Comparison of ENCODE assay signal across 15 mouse cellular contexts in the genomic region with DNA sequence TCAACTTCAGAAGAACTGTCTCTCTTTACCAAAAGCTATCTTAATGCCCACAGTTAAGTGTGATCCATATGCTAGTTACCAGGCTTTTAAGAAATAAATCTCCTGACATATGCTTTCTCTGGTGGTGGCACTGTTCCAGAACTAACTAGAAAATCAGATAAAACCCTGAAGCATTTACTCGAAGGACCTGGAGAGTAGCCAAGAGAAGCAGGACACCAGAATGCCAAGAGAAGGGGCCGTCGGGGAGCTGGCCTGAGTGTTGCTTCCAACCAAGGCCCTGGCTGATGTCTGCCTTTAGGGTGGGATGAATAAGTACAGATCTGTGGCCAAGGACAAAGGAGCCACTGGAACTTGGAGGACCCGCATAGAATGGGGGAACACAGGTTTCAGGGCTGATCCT.
DNase-seq lines count a peak whose midpoint lies in the region; ATAC-seq and TF ChIP-seq lines count a peak whose summit lies in the region.
"Had no signal": no experiment of that assay in that cellular context is flagged by ENCODE, and none has a peak within 500 bp of the region (broad histone marks: within the 10 kb centered on the region; RNA-seq: fewer than 3 reads in every experiment).

No protein-coding gene starts in this region.

- TF ChIP-seq CTCF in forebrain, postnatal 0 days (IDR thresholded peaks at IDR 0.05; ENCODE audit: low read depth) = no peak

- WGBS in forebrain, postnatal 0 days = 35% methylated on average over 4 of the region's 4 CpGs
- 82% methylated on average over 4 of the region's 4 CpGs for WGBS in forebrain, embryonic 12.5 days
- 42% methylated on average over 4 of the region's 4 CpGs for WGBS in kidney, embryonic 16.5 days
- 64% methylated on average over 4 of the region's 4 CpGs for WGBS in midbrain, embryonic 14.5 days
- 73% methylated on average over 4 of the region's 4 CpGs for WGBS in midbrain, embryonic 15.5 days

- no peaks in the 10 kb centered on the region for H3K36me3 ChIP-seq in forebrain, postnatal 0 days (ENCODE audit: insufficient read depth)
- no peaks in the 10 kb centered on the region for H3K36me3 ChIP-seq in forebrain, embryonic 12.5 days (replicated peaks)
- no peaks in the 10 kb centered on the region for H3K36me3 ChIP-seq in kidney, embryonic 16.5 days (ENCODE audit: insufficient read depth, low read length)
- no peaks in the 10 kb centered on the region for H3K36me3 ChIP-seq in midbrain, embryonic 14.5 days (ENCODE audit: control insufficient read depth, insufficient read depth, low read length)
- H3K36me3 ChIP-seq in midbrain, embryonic 15.5 days (replicated peaks) = no peaks in the 10 kb centered on the region
- H3K36me3 ChIP-seq: G1E; liver, embryonic 13.5 days had no signal

- H3K9me3 ChIP-seq in forebrain, postnatal 0 days (ENCODE audit: low read length) = no peaks in the 10 kb centered on the region
- no peaks in the 10 kb centered on the region for H3K9me3 ChIP-seq in forebrain, embryonic 12.5 days
- no peaks in the 10 kb centered on the region for H3K9me3 ChIP-seq in kidney, embryonic 16.5 days (ENCODE audit: low read length)
- H3K9me3 ChIP-seq in midbrain, embryonic 14.5 days (ENCODE audit: control insufficient read depth, low read length) = no peaks in the 10 kb centered on the region
- no peaks in the 10 kb centered on the region for H3K9me3 ChIP-seq in midbrain, embryonic 15.5 days
- H3K9me3 ChIP-seq: liver, embryonic 13.5 days had no signal

- no peak overlapping the region for H3K27ac ChIP-seq in forebrain, postnatal 0 days (ENCODE audit: low read depth, low read length)
- no peak overlapping the region for H3K27ac ChIP-seq in forebrain, embryonic 12.5 days
- no peak overlapping the region; the same call in 1 of the 2 replicates for H3K27ac ChIP-seq in kidney, embryonic 16.5 days (ENCODE audit: low read length)
- no peak overlapping the region for H3K27ac ChIP-seq in midbrain, embryonic 14.5 days (replicated peaks; ENCODE audit: low read depth, low read length)
- no peak overlapping the region for H3K27ac ChIP-seq in midbrain, embryonic 15.5 days
- H3K27ac ChIP-seq: gastrocnemius, adult 2 months; heart, adult 2 months; liver, embryonic 13.5 days had no signal

- H3K27me3 ChIP-seq in forebrain, postnatal 0 days (ENCODE audit: insufficient read depth, low read length) = no peaks in the 10 kb centered on the region
- H3K27me3 ChIP-seq in forebrain, embryonic 12.5 days = no peaks in the 10 kb centered on the region
- no peaks in the 10 kb centered on the region for H3K27me3 ChIP-seq in kidney, embryonic 16.5 days (ENCODE audit: insufficient read depth, low read length)
- H3K27me3 ChIP-seq in midbrain, embryonic 14.5 days (ENCODE audit: control insufficient read depth, insufficient read depth, low read length) = no peaks in the 10 kb centered on the region
- H3K27me3 ChIP-seq in midbrain, embryonic 15.5 days (replicated peaks) = no peaks in the 10 kb centered on the region
- H3K27me3 ChIP-seq: liver, embryonic 13.5 days; megakaryocyte, embryonic 14.5 days had no signal

- H3K9ac ChIP-seq in forebrain, postnatal 0 days = no peak overlapping the region
- H3K9ac ChIP-seq in forebrain, embryonic 12.5 days = no peak overlapping the region
- H3K9ac ChIP-seq in kidney, embryonic 16.5 days (replicated peaks; ENCODE audit: low read length) = no peak overlapping the region
- H3K9ac ChIP-seq in midbrain, embryonic 14.5 days (replicated peaks; ENCODE audit: low read length) = no peak overlapping the region
- H3K9ac ChIP-seq in midbrain, embryonic 15.5 days = no peak overlapping the region
- H3K9ac ChIP-seq: liver, embryonic 13.5 days had no signal

- H3K4me3 ChIP-seq in forebrain, postnatal 0 days (ENCODE audit: low read depth, low read length) = no peak overlapping the region
- no peak overlapping the region for H3K4me3 ChIP-seq in forebrain, embryonic 12.5 days (replicated peaks)
- H3K4me3 ChIP-seq in kidney, embryonic 16.5 days (ENCODE audit: low read length) = no peak overlapping the region
- no peak overlapping the region for H3K4me3 ChIP-seq in midbrain, embryonic 14.5 days (replicated peaks; ENCODE audit: low read depth, low read length)
- no peak overlapping the region for H3K4me3 ChIP-seq in midbrain, embryonic 15.5 days
- H3K4me3 ChIP-seq: gastrocnemius, adult 2 months; heart, adult 2 months; liver, embryonic 13.5 days; megakaryocyte, embryonic 14.5 days had no signal

- H3K4me2 ChIP-seq in forebrain, postnatal 0 days (ENCODE audit: low read depth) = no peak overlapping the region
- H3K4me2 ChIP-seq in forebrain, embryonic 12.5 days = no peak overlapping the region
- H3K4me2 ChIP-seq in kidney, embryonic 16.5 days (replicated peaks; ENCODE audit: low read depth, low read length) = no peak overlapping the region
- H3K4me2 ChIP-seq in midbrain, embryonic 14.5 days (ENCODE audit: low read length) = no peak overlapping the region
- no peak overlapping the region for H3K4me2 ChIP-seq in midbrain, embryonic 15.5 days
- H3K4me2 ChIP-seq: liver, embryonic 13.5 days had no signal

- DNase-seq in forebrain, postnatal 0 days = peak; percentile 53
- peak; percentile 8 for DNase-seq in kidney, postnatal 14 days
- DNase-seq in midbrain, embryonic 14.5 days = peak; percentile 44
- no peak for DNase-seq in right cerebral cortex, postnatal 36 days (ENCODE audit: low spot score in 2 of 2)
- DNase-seq: cerebellum, postnatal 25 days; gastrocnemius, adult 2 months; heart, adult 2 months; heart, postnatal 14 days; liver, embryonic 13.5 days; retina, postnatal 1 day had no signal

- ATAC-seq in forebrain, postnatal 0 days = no peak
- no peak for ATAC-seq in forebrain, embryonic 12.5 days (ENCODE audit: low FRiP score)
- ATAC-seq in kidney, embryonic 16.5 days (ENCODE audit: low FRiP score, low TSS enrichment) = no peak
- no peak for ATAC-seq in midbrain, embryonic 14.5 days (ENCODE audit: low FRiP score, low TSS enrichment)
- no peak for ATAC-seq in midbrain, embryonic 15.5 days (replicated peaks)

- H3K4me1 ChIP-seq in forebrain, postnatal 0 days (ENCODE audit: insufficient read depth) = no peaks in the 10 kb centered on the region
- no peaks in the 10 kb centered on the region for H3K4me1 ChIP-seq in forebrain, embryonic 12.5 days
- no peaks in the 10 kb centered on the region for H3K4me1 ChIP-seq in kidney, embryonic 16.5 days (ENCODE audit: insufficient read depth, low read length)
- no peaks in the 10 kb centered on the region for H3K4me1 ChIP-seq in midbrain, embryonic 14.5 days (ENCODE audit: control insufficient read depth, insufficient read depth, low read length)
- no peaks in the 10 kb centered on the region for H3K4me1 ChIP-seq in midbrain, embryonic 15.5 days
- H3K4me1 ChIP-seq: liver, embryonic 13.5 days; megakaryocyte, embryonic 14.5 days had no signal

Comparison
In these comparisons a context has a peak if more than half of its experiments do, and no peak if none do; other contexts are left out.
1. DNase-seq: peak in forebrain, postnatal 0 days (single experiment), kidney, postnatal 14 days (single experiment) and midbrain, embryonic 14.5 days (single experiment); none in right cerebral cortex, postnatal 36 days (0 of 2).